Mouse (Mus musculus) megakaryocyte, embryonic 14.5 days (primary cell): Measurements from ENCODE around the gene Cgnl1. TPM values are rescaled to one million over a fixed set of nuclear protein-coding genes. Genes with fewer than 3 reads are reported as not detected.

Experiments
- H3K27me3 ChIP-seq: replicated peaks from 2 replicates; pipeline ENCODE3; 2012; ENCODE audit warnings: inconsistent platforms
- H3K36me3 ChIP-seq: replicated peaks from 2 replicates; pipeline ENCODE3; 2012; ENCODE audit warnings: low read length, inconsistent platforms, mixed read lengths
- H3K4me1 ChIP-seq: 2 replicates; pipeline ENCODE4 v1.6.1; 2012; ENCODE audit warnings: inconsistent platforms
- H3K4me3 ChIP-seq: replicated peaks from 2 replicates; pipeline ENCODE3; 2012; ENCODE audit warnings: moderate library complexity, mild to moderate bottlenecking, inconsistent platforms
- H3K9me3 ChIP-seq: 2 replicates; pipeline ENCODE4 v1.6.1; 2012; ENCODE audit warnings: inconsistent platforms
- FLI1 ChIP-seq: IDR thresholded peaks from 2 replicates; pipeline ENCODE4 v1.6.1; 2012; ENCODE audit warnings: low read length, inconsistent platforms, mixed read lengths
- GATA1 ChIP-seq: IDR thresholded peaks from 3 replicates; pipeline ENCODE4 v1.6.1; 2012; ENCODE audit warnings: mixed read lengths, low read length, inconsistent platforms, borderline replicate concordance
- polyA plus RNA-seq: library from polyadenylated mRNA; stranded (reverse); fragments of >175 nt; gene quantifications from 2 replicates; pipeline ENCODE4 v1.2.3, GENCODE M21; 2012; ENCODE audit warnings: low replicate concordance; ENCODE audit not compliant: insufficient read depth

Gene Cgnl1
- polyA plus RNA-seq, 1 experiment: 0.04 TPM

- H3K4me3 ChIP-seq: no peak overlapping the region
- TF ChIP-seq GATA1: no peak
- TF ChIP-seq FLI1: no peak
- no peaks in the 10 kb centered on the region for H3K36me3 ChIP-seq
- H3K27me3 ChIP-seq: peaks cover 45% of the 10 kb centered on the region
- peaks cover 6% of the 10 kb centered on the region; the same call in 1 of the 2 replicates for H3K4me1 ChIP-seq
- H3K9me3 ChIP-seq: no peaks in the 10 kb centered on the region
These were observed 106.5 kb downstream of the Cgnl1 start for GRCm38 (mm10) chr9:71664855-71665254.

- Histone ChIP-seq H3K27me3 (peaks cover 51% of the 10 kb centered on the region), H3K36me3 (no peaks in the 10 kb centered on the region), H3K4me3 (no peak overlapping the region), H3K9me3 (no peaks in the 10 kb centered on the region), H3K4me1 (peaks cover 6% of the 10 kb centered on the region; the same call in 1 of the 2 replicates)
- TF ChIP-seq FLI1 (no peak), GATA1 (no peak)
These were observed 107.8 kb downstream of the Cgnl1 start for GRCm38 (mm10) chr9:71663421-71664217.

GRCm38 (mm10) chr9:71660540-71660939 lies 110.9 kb downstream of the Cgnl1 start:
- peaks cover 47% of the 10 kb centered on the region for H3K27me3 ChIP-seq
- TF ChIP-seq GATA1: no peak
- TF ChIP-seq FLI1: no peak
- no peaks in the 10 kb centered on the region for H3K36me3 ChIP-seq
- peaks cover 6% of the 10 kb centered on the region; the same call in 1 of the 2 replicates for H3K4me1 ChIP-seq
- no peak overlapping the region for H3K4me3 ChIP-seq
- H3K9me3 ChIP-seq: peaks cover 17% of the 10 kb centered on the region

GRCm38 (mm10) chr9:71659681-71660080 lies 111.7 kb downstream of the Cgnl1 start:
- Histone ChIP-seq H3K36me3 (no peaks in the 10 kb centered on the region), H3K9me3 (peaks cover 17% of the 10 kb centered on the region), H3K4me1 (peaks cover 6% of the 10 kb centered on the region; the same call in 1 of the 2 replicates), H3K4me3 (no peak overlapping the region), H3K27me3 (peaks cover 52% of the 10 kb centered on the region)
- no peak for TF ChIP-seq FLI1
- TF ChIP-seq GATA1: no peak

GRCm38 (mm10) chr9:71657199-71657598 lies 114.2 kb downstream of the Cgnl1 start:
- Histone ChIP-seq H3K36me3 (no peaks in the 10 kb centered on the region), H3K4me3 (no peak overlapping the region), H3K9me3 (peaks cover 18% of the 10 kb centered on the region), H3K4me1 (peaks cover 6% of the 10 kb centered on the region; the same call in 1 of the 2 replicates), H3K27me3 (peaks cover 44% of the 10 kb centered on the region)
- TF ChIP-seq GATA1 (no peak), FLI1 (no peak)

- Histone ChIP-seq H3K9me3 (peaks cover 21% of the 10 kb centered on the region), H3K4me3 (no peak overlapping the region), H3K36me3 (no peaks in the 10 kb centered on the region), H3K4me1 (no peaks in the 10 kb centered on the region), H3K27me3 (peaks cover 40% of the 10 kb centered on the region)
- TF ChIP-seq GATA1 (no peak), FLI1 (no peak)
These were observed 116.5 kb downstream of the Cgnl1 start for GRCm38 (mm10) chr9:71654861-71655260.

GRCm38 (mm10) chr9:71646115-71646514 lies 125.3 kb downstream of the Cgnl1 start:
- peaks cover 21% of the 10 kb centered on the region for H3K27me3 ChIP-seq
- no peaks in the 10 kb centered on the region for H3K4me1 ChIP-seq
- H3K9me3 ChIP-seq: peaks cover 23% of the 10 kb centered on the region
- H3K36me3 ChIP-seq: no peaks in the 10 kb centered on the region
- TF ChIP-seq FLI1 (no peak), GATA1 (no peak)
- no peak overlapping the region for H3K4me3 ChIP-seq

GRCm38 (mm10) chr9:71643611-71644010 lies 127.8 kb downstream of the Cgnl1 start:
- Histone ChIP-seq H3K36me3 (no peaks in the 10 kb centered on the region), H3K27me3 (peaks cover 20% of the 10 kb centered on the region), H3K9me3 (peaks cover 26% of the 10 kb centered on the region), H3K4me3 (no peak overlapping the region), H3K4me1 (no peaks in the 10 kb centered on the region)
- TF ChIP-seq FLI1 (no peak), GATA1 (no peak)

- H3K27me3 ChIP-seq: peaks cover 20% of the 10 kb centered on the region
- H3K9me3 ChIP-seq: peaks cover 26% of the 10 kb centered on the region
- no peak for TF ChIP-seq FLI1
- TF ChIP-seq GATA1: no peak
- no peak overlapping the region for H3K4me3 ChIP-seq
- no peaks in the 10 kb centered on the region for H3K4me1 ChIP-seq
- no peaks in the 10 kb centered on the region for H3K36me3 ChIP-seq
These were observed 129.1 kb downstream of the Cgnl1 start for GRCm38 (mm10) chr9:71642270-71642669.

GRCm38 (mm10) chr9:71640361-71640927 lies 131.0 kb downstream of the Cgnl1 start:
- no peak for TF ChIP-seq FLI1
- no peak for TF ChIP-seq GATA1

GRCm38 (mm10) chr9:71638198-71638597 lies 133.2 kb downstream of the Cgnl1 start:
- H3K9me3 ChIP-seq: peaks cover 25% of the 10 kb centered on the region
- peaks cover 25% of the 10 kb centered on the region for H3K27me3 ChIP-seq
- H3K36me3 ChIP-seq: no peaks in the 10 kb centered on the region
- H3K4me3 ChIP-seq: no peak overlapping the region
- no peaks in the 10 kb centered on the region for H3K4me1 ChIP-seq
- no peak for TF ChIP-seq GATA1
- TF ChIP-seq FLI1: no peak

More at GRCm38 (mm10) chr9:71640361-71640927, 131.0 kb downstream of the Cgnl1 start:
- H3K4me1 ChIP-seq: no peaks in the 10 kb centered on the region
- H3K4me3 ChIP-seq: no peak overlapping the region
- peaks cover 26% of the 10 kb centered on the region for H3K27me3 ChIP-seq
- H3K9me3 ChIP-seq: peaks cover 26% of the 10 kb centered on the region
- no peaks in the 10 kb centered on the region for H3K36me3 ChIP-seq
